ENCODE assay signal across 1 mouse cellular context in genomic region chr13:52982703-52983102, GRCm38 (mm10).
TF ChIP-seq lines count a peak whose summit lies in the region.

No protein-coding gene starts in this region.

TF ChIP-seq in CH12.LX, 34 proteins besides CTCF, POLR2A, EP300 and RAD21 (continued from another document):
- TF ChIP-seq ZKSCAN1 (IDR thresholded peaks at IDR 0.05; ENCODE audit: borderline replicate concordance, low read depth, low read length) (no peak), BHLHE40 (IDR thresholded peaks at IDR 0.05; ENCODE audit: low read depth, low read length) (no peak), RCOR1 (conservative IDR thresholded peaks at IDR 0.05; ENCODE audit: low read depth, low read length) (no peak), ZC3H11A (IDR thresholded peaks at IDR 0.05; ENCODE audit: low read depth, low read length) (peak; percentile 91), SIN3A (IDR thresholded peaks at IDR 0.05; ENCODE audit: low read length) (peak; percentile 86), JUND (conservative IDR thresholded peaks at IDR 0.05; ENCODE audit: low read depth, low read length) (peak; percentile 38; the same call in 1 of the 2 replicates), E2F4 (IDR thresholded peaks at IDR 0.05; ENCODE audit: insufficient replicate concordance, low read depth, low read length) (no peak), KAT2A (IDR thresholded peaks at IDR 0.05; ENCODE audit: insufficient replicate concordance, low read length) (no peak), SMC3 (IDR thresholded peaks at IDR 0.05; ENCODE audit: low read depth, low read length) (peak; percentile 98), MEF2A (IDR thresholded peaks at IDR 0.05; ENCODE audit: borderline replicate concordance, low read depth, low read length) (no peak)
